Mouse (Mus musculus) spleen, postnatal 36 days (tissue): Measurements from ENCODE around the gene Zfp652.
"Not testable (repeated sequence)": the region's sequence is repeated elsewhere in the genome, so short reads cannot be mapped to it uniquely, and the experiment has no call there.

Experiments
- DNase-seq, 2 experiments: peaks; one replicate each; pipeline ENCODE4 v3.0.0; 2022; ENCODE audit warnings: low spot score in 2 of 2, mixed read lengths in 1 of 2

Zfp652 gene

GRCm38 (mm10) chr11:95712085-95712562 is 349 bp upstream of the Zfp652 start:
- peak; percentile 42 to 58 for DNase-seq

DNA sequence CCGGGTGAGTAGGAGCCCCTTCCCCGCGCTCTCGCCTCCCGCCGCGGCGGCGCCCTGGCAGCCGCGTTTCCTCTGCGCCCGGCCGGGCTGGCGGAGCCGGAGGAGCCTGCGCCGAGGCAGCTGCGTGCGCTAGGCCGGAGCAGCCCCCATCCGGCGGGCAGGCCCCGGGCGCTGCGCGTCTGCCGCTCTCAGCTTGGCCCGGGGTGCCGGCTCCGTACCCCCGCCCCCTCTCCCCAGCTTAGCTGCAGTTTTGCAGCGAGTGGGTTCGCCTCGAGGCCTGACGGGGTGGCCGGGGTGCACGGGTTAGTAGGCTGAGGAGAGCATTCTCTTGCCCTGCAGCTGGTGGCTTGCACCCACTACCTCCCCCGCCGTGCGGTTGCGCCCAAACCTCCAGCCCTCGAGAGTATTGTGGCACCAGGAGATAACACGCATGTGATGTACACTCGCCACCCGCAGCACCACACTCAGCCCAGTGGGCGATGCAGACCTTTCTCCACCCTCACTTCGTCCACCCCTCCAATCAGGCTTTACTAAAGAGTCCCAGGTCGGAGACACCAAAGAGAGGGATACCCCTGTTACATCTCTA is 845 bp downstream of the Zfp652 start:
- DNase-seq = peak; percentile 62 to 65

- peak; percentile 17 to 42 for DNase-seq
Measured at GRCm38 (mm10) chr11:95713811-95714241, 1.4 kb downstream of the Zfp652 start.

DNA sequence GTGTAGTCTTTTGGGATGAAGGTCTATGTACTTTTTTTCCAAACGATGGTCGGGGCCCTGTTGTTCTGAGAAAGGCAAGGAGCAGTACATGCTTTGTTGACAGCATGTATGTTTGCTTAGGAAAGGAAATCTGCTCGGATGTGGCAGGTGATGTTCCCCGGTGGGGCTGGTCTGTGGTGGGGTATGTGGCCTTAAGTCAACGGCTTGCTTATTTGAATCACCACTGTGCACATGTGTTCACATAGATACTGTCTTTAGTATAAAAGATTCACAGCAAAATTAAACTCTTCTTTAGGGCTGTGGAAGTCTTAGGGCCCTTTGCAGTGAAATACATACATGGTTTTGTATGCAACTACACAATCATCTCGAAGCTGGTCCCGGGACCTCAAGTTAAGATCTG is 1.9 kb downstream of the Zfp652 start:
- no peak for DNase-seq

DNA sequence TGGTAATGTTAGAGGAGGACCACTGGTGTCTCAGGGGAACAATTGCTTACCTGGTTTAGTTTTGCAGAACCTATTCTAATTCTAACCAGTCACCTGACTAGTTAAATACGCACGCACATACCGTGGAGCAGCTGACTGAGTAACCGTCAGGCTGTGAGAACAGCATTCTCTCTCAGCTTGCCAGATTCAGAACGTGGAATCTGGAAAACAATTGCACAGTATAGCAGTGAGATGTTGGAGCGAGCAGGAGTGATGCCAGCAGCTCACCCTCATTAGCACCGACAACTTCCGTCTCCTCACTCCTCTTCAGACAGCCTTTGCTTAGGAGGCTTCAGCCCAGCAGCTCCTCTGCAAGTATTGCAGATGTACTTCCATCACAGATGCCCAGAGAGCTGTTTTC is 3.7 kb downstream of the Zfp652 start:
- DNase-seq = no peak

DNA sequence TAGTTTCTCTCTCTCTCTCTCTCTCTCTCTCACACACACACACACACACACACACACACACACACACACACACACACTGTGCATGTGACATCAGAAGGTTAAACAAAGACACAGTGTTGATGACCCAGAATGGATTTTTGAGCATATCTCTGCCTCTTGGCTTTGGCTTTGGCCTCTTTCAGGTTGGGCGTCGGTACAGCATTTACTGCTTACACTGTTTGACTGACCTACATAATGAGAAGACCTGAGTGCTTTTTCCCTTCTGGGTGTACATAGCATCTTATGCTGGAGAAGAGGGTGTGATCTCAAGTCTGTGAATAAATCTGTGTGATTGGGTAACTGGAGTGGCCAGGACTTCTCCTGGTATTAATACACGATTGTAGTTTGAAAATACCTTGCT is 6.9 kb downstream of the Zfp652 start:
- DNase-seq = no peak

DNA sequence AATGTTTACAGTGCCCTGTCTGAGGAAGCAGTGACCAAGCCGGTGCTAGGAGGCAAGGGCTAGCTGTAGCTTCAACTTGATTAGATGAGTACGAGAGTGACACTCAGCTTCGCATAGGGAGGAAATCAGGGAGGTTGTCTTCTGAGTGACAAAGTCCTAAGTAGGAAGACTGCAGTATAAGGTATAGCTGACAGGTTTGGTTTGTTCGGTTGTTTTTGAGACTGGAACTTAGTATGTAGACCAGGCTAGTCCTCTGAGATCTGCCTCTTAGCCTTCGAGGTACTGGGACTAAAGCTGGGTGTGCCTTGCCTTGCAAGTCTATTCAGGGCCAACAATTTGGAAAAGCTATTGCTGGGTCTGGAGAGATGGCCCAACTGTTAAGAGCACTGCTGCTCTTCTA is 10.8 kb downstream of the Zfp652 start, which contains the start of gene B130006D01Rik:
Gene B130006D01Rik (plus strand): TSS at position 301 of the 400 bp plus-strand sequence.
- DNase-seq = no peak

- no peak for DNase-seq
Measured at GRCm38 (mm10) chr11:95724466-95724865, 12.0 kb downstream of the Zfp652 start.

- no peak for DNase-seq
Measured at GRCm38 (mm10) chr11:95726156-95726555, 13.7 kb downstream of the Zfp652 start.

- DNase-seq = no peak
Measured at GRCm38 (mm10) chr11:95727947-95728346, 15.5 kb downstream of the Zfp652 start.

DNA sequence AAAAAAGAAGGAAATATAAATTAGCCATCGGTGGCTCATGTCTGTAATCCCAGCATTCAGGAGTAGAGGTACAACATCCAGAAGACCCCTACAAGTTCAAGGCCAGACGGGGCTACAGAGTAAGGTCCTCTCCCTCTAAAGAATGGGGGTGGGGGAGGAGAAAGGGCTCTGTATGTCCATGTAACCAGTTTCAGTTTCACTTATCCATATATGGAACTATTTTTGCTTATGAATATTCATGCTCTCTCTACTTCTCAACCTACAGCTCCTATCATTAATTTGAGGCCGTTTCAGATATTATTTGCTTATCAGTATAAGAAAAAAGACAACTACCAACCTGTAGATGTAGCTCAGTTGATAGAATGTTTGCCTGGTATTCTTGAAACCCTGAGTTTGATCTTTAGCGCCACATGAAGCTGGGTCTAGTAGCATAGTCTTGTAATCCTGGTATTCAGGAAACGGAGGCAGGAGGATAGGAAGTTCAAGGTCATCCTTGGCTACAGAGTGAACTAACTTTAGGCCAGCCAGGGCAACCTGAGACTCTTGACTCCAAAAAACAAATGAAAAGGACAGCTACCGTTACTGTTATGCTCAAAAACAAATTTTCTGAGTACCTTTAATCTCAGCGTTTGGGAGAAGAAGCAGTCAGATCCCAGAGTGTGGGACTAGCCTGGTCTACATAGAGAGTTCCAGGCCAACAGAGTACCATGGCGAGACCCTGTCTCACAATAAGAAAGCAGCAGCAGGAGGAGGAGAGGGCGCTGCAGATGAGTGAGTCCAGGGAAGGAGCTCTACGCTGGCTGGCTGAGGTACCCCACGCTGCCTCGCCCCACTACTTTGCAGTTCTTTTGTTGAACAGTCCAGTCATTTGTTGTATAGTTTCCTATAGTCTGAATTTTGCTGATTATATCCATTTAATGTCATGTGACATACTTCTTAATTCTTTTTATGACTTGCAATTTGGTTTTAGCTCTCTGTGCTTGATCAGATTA is 16.7 kb downstream of the Zfp652 start:
- DNase-seq = no peak

GRCm38 (mm10) chr11:95734485-95734884 is 22.0 kb downstream of the Zfp652 start:
- no peak for DNase-seq

- no peak for DNase-seq
Measured at GRCm38 (mm10) chr11:95737811-95738210, 25.3 kb downstream of the Zfp652 start.

DNA sequence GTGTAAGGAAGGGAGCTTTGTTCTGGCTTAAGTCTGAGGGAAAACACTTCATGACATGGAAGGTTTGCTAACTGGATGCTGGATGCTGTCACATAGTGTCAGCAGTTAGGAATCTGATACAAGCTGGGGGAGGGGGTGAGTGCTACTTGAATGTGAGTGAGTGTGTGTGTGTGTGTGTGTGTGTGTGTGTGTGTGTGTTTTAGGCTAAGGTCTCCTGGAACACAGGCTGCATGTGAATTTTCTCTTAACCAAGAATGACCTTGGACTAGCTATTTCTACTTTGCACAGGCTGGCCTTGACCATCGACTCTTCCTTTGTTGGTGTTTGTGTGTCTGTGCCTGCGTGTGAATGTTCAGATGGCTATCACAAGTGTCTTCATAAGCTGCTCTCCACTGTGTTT is 32.0 kb downstream of the Zfp652 start:
- no peak for DNase-seq

DNA sequence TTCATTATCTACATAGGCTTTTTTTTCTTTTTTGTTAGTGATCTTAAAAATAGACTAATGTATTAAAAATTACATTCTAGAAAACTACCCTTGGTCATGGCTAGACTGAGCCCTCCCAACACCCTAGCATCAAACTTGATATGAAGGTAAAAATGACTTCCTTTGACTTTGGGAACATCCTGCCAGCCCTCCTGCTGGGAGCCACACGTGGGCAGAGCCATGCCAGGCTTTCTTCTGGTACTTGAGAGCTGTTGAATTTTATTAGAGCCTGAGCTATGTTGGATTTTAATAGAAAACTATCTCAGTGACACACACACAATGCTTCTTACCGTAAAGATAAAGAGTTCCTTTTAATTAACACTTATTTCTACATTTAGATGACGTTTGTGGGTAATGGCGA is 34.3 kb downstream of the Zfp652 start:
- DNase-seq = no peak

DNA sequence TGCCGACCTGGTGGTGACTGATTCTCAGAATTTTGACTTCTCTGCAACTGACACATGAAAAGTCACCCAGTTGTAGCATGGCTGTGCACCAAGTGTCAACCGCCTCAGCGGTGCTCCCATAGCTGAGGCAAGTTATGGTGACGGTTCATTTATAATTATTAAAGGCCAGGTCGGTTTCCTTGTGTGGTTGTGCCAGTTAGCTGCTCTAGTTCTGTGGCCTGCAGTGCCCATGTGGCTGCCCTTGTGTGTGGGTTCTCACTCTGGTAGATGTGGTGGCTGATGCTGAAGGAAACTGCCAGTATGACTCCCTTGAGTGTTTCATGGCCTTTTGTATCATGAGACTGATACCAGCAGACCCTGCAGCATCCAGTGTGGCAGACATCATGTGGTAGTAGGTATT is 35.9 kb downstream of the Zfp652 start:
- no peak for DNase-seq

- peak; percentile 13 to 19 for DNase-seq
Measured at GRCm38 (mm10) chr11:95749619-95750018, 37.1 kb downstream of the Zfp652 start.

- DNase-seq = peak; percentile 67 to 78
Measured at GRCm38 (mm10) chr11:95750995-95751394, 38.5 kb downstream of the Zfp652 start.

GRCm38 (mm10) chr11:95755137-95755536 is 42.7 kb downstream of the Zfp652 start:
- not testable (repeated sequence) for DNase-seq

- no peak for DNase-seq
Measured at GRCm38 (mm10) chr11:95760521-95760920, 48.0 kb downstream of the Zfp652 start.

DNA sequence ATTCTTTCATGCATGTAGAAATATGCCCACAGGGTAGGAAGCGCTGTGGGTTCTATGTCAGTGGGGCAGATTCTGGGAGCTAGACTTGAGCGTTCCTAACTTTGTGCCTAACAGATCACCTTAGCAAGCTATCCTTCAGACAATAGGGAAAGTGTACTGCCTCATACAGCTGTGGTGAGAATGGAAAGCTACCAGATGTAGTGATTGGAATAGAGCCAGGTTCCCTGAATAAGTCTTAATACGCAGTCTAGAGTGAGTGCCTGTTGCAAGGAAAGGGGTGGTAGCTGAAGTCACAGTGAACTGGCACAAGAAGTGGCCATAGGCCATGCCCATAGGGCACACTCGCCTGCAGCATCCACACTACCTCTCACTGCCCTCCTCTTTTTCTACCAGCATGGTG is 50.5 kb downstream of the Zfp652 start:
- DNase-seq = no peak

DNA sequence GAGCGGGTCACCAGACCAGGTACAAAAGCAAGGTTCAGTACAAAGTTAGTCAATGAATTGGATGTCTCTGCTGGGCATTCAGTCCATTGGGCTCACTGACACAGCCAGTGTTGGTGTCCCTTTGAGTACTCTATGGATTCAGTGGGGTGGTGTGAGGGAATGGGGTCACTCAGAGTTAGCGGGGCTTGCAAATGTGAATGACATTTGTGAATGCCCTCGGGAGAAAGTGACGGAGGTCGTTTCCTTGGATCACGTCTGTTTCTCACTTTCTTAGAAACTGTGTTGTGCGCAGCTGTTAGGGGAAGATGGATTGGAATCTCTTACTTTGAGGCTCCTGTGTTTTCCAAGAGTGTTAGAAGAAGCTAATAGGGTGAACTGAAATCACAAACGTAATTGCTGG is 52.3 kb downstream of the Zfp652 start:
- no peak for DNase-seq

DNA sequence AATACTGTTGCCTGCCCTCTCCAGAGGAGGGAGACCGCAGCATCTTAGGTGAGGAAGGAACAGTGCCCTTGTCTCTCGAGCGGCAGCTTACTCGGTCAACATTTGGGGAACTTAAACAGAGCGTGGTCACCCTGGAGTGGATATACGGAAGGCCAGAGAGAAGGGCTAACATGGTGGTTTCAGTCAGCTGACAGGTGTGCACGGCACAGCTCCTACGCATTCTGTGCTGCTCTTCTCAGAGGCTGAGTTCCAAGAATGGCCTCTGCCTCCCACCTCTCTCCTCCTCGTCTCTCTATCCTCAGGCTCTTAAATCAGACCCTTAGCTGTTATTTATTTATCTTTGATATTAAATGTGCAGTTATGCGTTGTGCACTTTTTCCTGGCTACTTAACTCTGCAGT is 52.9 kb downstream of the Zfp652 start:
- no peak for DNase-seq
